Mouse (Mus musculus) heart, adult 2 months (tissue): ENCODE measurements around the gene Tmem45a. TPM values are rescaled to one million over a fixed set of nuclear protein-coding genes. Genes with fewer than 3 reads are reported as not detected.
"Not testable (repeated sequence)": the region's sequence is repeated elsewhere in the genome, so short reads cannot be mapped to it uniquely, and the experiment has no call there.

ENCODE experiments used
- DNase-seq, 2 experiments: peaks; one replicate each; pipeline ENCODE4 v3.0.0; 2021
- H3K27ac ChIP-seq: fragments of 200-600 bp; 2 replicates; pipeline ENCODE4 v1.8.1; 2022
- H3K27me3 ChIP-seq: fragments of 200-500 bp; 2 replicates; pipeline ENCODE4 v1.6.1; 2012; ENCODE audit warnings: mild to moderate bottlenecking, low read length, inconsistent platforms, mixed read lengths; ENCODE audit not compliant: control insufficient read depth, insufficient read depth
- H3K36me3 ChIP-seq: fragments of 200-500 bp; 2 replicates; pipeline ENCODE4 v1.6.1; 2012; ENCODE audit warnings: low read length, inconsistent platforms; ENCODE audit not compliant: control insufficient read depth, insufficient read depth
- H3K4me1 ChIP-seq: fragments of 200-500 bp; 2 replicates; pipeline ENCODE4 v1.6.1; 2011; ENCODE audit warnings: low read length; ENCODE audit not compliant: control insufficient read depth, insufficient read depth
- H3K4me3 ChIP-seq: fragments of 200-600 bp; 2 replicates; pipeline ENCODE4 v1.8.1; 2022
- H3K79me2 ChIP-seq: fragments of 200-500 bp; replicated peaks from 2 replicates; pipeline ENCODE4 v1.6.1; 2012; ENCODE audit warnings: mild to moderate bottlenecking, inconsistent platforms, low read length, moderate library complexity, mixed read lengths; ENCODE audit not compliant: control insufficient read depth, insufficient read depth
- H3K9ac ChIP-seq: fragments of 200-500 bp; 2 replicates; pipeline ENCODE4 v1.6.1; 2012; ENCODE audit warnings: low read depth, mild to moderate bottlenecking, control low read depth, inconsistent platforms, low read length, mixed read lengths
- CTCF ChIP-seq: fragments of 200-600 bp; IDR thresholded peaks from 2 replicates; pipeline ENCODE4 v1.8.1; 2022; ENCODE audit warnings: antibody characterized with exemption, mild to moderate bottlenecking, moderate library complexity
- EP300 ChIP-seq: fragments of 200-500 bp; IDR thresholded peaks from 2 replicates; pipeline ENCODE4 v1.6.1; 2011; ENCODE audit warnings: low read depth, low read length, control low read depth; ENCODE audit not compliant: insufficient read depth
- POLR2A ChIP-seq: fragments of 200-500 bp; IDR thresholded peaks from 2 replicates; pipeline ENCODE4 v1.6.1; 2011; ENCODE audit warnings: mild to moderate bottlenecking, low read depth, low read length, control low read depth; ENCODE audit not compliant: insufficient read depth
- WGBS: fragments of 180-500 bp; shearing (Covaris S2); methylation state at CpG from one replicate; pipeline ENCODE4 v1.1.7; 2018; 5-methylcytosine and 5-hydroxymethylcytosine counted together
- intact Hi-C: fragments of 180-260 bp; cut with DNase I; formaldehyde crosslinking; loops from one replicate; pipeline ENCODE4 v1.15.1; 2025
- long read RNA-seq: library from polyadenylated mRNA; stranded (forward); transcript quantifications from one replicate; pipeline ENCODE4 v2.0.0, GENCODE M21; 2021
- polyA plus RNA-seq: library from polyadenylated mRNA; depleted of rRNA; stranded (reverse); fragments of >200 nt; gene quantifications from 2 replicates; pipeline ENCODE4 v1.2.3, GENCODE M21; 2012; rRNA removed
- total RNA-seq, 2 experiments: library from RNA; stranded (reverse); gene quantifications; 2 replicates each; pipeline ENCODE4 v1.2.3; 2021

Gene Tmem45a
- 1 to 10 TPM; 2.7 to 4.4 TPM for total RNA-seq
- 1.7 and 4.0 TPM in 2 replicates for polyA plus RNA-seq
- long read RNA-seq, transcript Tmem45a-201 (6 exons, 2,701 nt) = major isoform, 6 of 7 reads
- long read RNA-seq, partial matches to known transcripts = 0 of 7 reads
- long read RNA-seq, other reads (novel, unspliced or antisense) = 1 of 7 reads

- H3K27me3 ChIP-seq = no peaks in the 10 kb centered on the region
- peak within 1 kb of the TSS; percentile 61; the same call in 1 of the 2 replicates for H3K9ac ChIP-seq
- WGBS = 4% methylated on average over 25 of the region's 25 CpGs
- no peaks in the 10 kb centered on the region for H3K79me2 ChIP-seq
- H3K4me3 ChIP-seq = peak within 1 kb of the TSS; percentile 41
- no peaks in the 10 kb centered on the region for H3K36me3 ChIP-seq
- no peaks in the 10 kb centered on the region for H3K4me1 ChIP-seq
- peak; percentile 90 for DNase-seq
- TF ChIP-seq EP300 = no peak
- peak; percentile 66 for TF ChIP-seq POLR2A
- intact Hi-C loops = no loop called here
- H3K27ac ChIP-seq = peak within 1 kb of the TSS; percentile 47
Measured at GRCm38 (mm10) chr16:56885824-56886615, at the start of gene Tmem45a. Gene Tmem45a (minus strand): TSS chr16:56886166.

GRCm38 (mm10) chr16:56928023-56928422 is 42.1 kb upstream of the Tmem45a start, which contains the start of gene Lnp1:
Gene Lnp1 (minus strand): TSS chr16:56928061.
- intact Hi-C loops = no loop called here
- 38% methylated on average over 3 of the region's 3 CpGs for WGBS
- Histone ChIP-seq H3K4me1 (no peaks in the 10 kb centered on the region), H3K4me3 (no peak within 1 kb of the TSS), H3K9ac (no peak within 1 kb of the TSS), H3K27me3 (0 out of 2 replicates have a peak, but pooled peaks cover 1% of the 10 kb centered on the region), H3K36me3 (no peaks in the 10 kb centered on the region), H3K79me2 (no peaks in the 10 kb centered on the region), H3K27ac (no peak within 1 kb of the TSS)
- TF ChIP-seq CTCF (no peak), POLR2A (no peak), EP300 (no peak)
- DNase-seq = no peak

GRCm38 (mm10) chr16:56920102-56920657 is 34.2 kb upstream of the Tmem45a start:
- no peak overlapping the region for H3K9ac ChIP-seq
- H3K27me3 ChIP-seq = no peaks in the 10 kb centered on the region
- H3K79me2 ChIP-seq = no peaks in the 10 kb centered on the region
- H3K4me1 ChIP-seq = no peaks in the 10 kb centered on the region
- no peak overlapping the region for H3K27ac ChIP-seq
- TF ChIP-seq CTCF (peak; percentile 86), EP300 (no peak), POLR2A (no peak)
- no peaks in the 10 kb centered on the region for H3K36me3 ChIP-seq
- 21% methylated on average over 8 of the region's 8 CpGs for WGBS
- H3K4me3 ChIP-seq = no peak overlapping the region
- intact Hi-C loops = loop anchor here (2.0 kb wide), 1 partner anchor 119 kb away; no protein-coding TSS in a partner anchor
- no peak for DNase-seq

- no peaks in the 10 kb centered on the region for H3K79me2 ChIP-seq
- no peaks in the 10 kb centered on the region for H3K27me3 ChIP-seq
- H3K36me3 ChIP-seq = no peaks in the 10 kb centered on the region
- H3K27ac ChIP-seq = no peak overlapping the region
- TF ChIP-seq CTCF = no peak
- TF ChIP-seq POLR2A = no peak
- no peak for TF ChIP-seq EP300
- WGBS = 83% methylated on average over 7 of the region's 7 CpGs
- DNase-seq = no peak
- no peaks in the 10 kb centered on the region for H3K4me1 ChIP-seq
- H3K4me3 ChIP-seq = no peak overlapping the region
- intact Hi-C loops = no loop called here
- no peak overlapping the region for H3K9ac ChIP-seq
Measured at GRCm38 (mm10) chr16:56917230-56917629, 31.3 kb upstream of the Tmem45a start.

GRCm38 (mm10) chr16:56908986-56909385 is 23.0 kb upstream of the Tmem45a start:
- H3K4me1 ChIP-seq = no peaks in the 10 kb centered on the region

GRCm38 (mm10) chr16:56902206-56902605 is 16.2 kb upstream of the Tmem45a start:
- H3K79me2 ChIP-seq, H3K9ac ChIP-seq, H3K4me1 ChIP-seq, H3K36me3 ChIP-seq, H3K27me3 ChIP-seq, intact Hi-C loops, DNase-seq, H3K27ac ChIP-seq, H3K4me3 ChIP-seq: not testable (repeated sequence)
- WGBS = 68% methylated on average over 3 of the region's 3 CpGs

More at GRCm38 (mm10) chr16:56908986-56909385, 23.0 kb upstream of the Tmem45a start:
- Histone ChIP-seq H3K36me3 (no peaks in the 10 kb centered on the region), H3K4me3 (no peak overlapping the region), H3K27ac (no peak overlapping the region), H3K9ac (no peak overlapping the region), H3K27me3 (no peaks in the 10 kb centered on the region), H3K79me2 (no peaks in the 10 kb centered on the region)
- WGBS = 50% methylated on average over 5 of the region's 5 CpGs
- TF ChIP-seq POLR2A = no peak
- no peak for TF ChIP-seq EP300
- TF ChIP-seq CTCF = no peak
- intact Hi-C loops = no loop called here
- no peak for DNase-seq
